Mouse (Mus musculus): ENCODE measurements around the gene Zfp143. TPM values are rescaled to one million over a fixed set of nuclear protein-coding genes. Genes with fewer than 3 reads are reported as not detected.
A peak's percentile ranks its signal among the peaks of the same experiment; 100 is the strongest.

The Zfp143 gene
- total and polyA plus RNA-seq, 3 experiments = 13.9 to 15.7 TPM; not detected in 1

DNA sequence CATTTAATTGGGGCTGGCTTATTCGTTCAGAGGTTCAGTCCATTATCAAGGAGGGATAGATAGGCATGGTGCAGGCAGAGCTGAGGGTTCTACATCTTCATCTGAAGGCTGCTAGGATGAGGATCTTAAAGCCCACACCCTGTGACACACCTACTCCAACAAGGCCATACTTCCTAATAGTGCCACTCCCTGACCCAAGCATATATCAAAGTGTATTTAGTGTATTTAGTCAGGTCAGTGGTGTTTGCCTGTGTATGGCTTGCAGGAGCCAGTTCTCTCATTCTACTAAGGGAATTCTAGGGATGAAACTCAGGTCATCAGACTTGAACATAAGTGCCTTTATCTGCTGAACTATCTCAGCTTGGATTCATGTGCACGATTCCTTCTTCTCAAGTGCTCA lies 8.1 kb downstream of the Zfp143 start:
- Histone ChIP-seq H3K79me2 (ENCODE audit: control insufficient read depth, insufficient read depth, low read length, poor library complexity) (peaks cover 4% of the 10 kb centered on the region; the same call in 1 of the 2 replicates), H3K9ac (ENCODE audit: control insufficient read depth, low read depth, low read length, poor library complexity, severe bottlenecking) (no peak overlapping the region), H3K27me3 (ENCODE audit: control insufficient read depth in 1 of 2, insufficient read depth in 2 of 2, low read length in 2 of 2) (no peaks in the 10 kb centered on the region), H3K9me3 (replicated peaks; ENCODE audit: insufficient read depth, low read length) (no peaks in the 10 kb centered on the region), H3K4me3 (ENCODE audit: control insufficient read depth in 1 of 2, insufficient read depth in 1 of 2, low read depth in 2 of 2, low read length in 2 of 2) (no peak overlapping the region), H3K27ac (ENCODE audit: control insufficient read depth, low read depth, low read length) (no peak overlapping the region), H3K36me3 (ENCODE audit: control insufficient read depth in 1 of 2, insufficient read depth in 2 of 2, low read length in 2 of 2) (peaks cover 0 to 5% of the 10 kb centered on the region in 2 experiments; a peak in 2 of 4 replicates), H3K4me1 (ENCODE audit: control insufficient read depth in 1 of 2, insufficient read depth in 2 of 2, low read length in 2 of 2) (0 out of 4 replicates have a peak, but pooled peaks cover 0 to 2% of the 10 kb centered on the region in 2 experiments)
- no peak for DNase-seq (ENCODE audit: low read depth, low spot score)
- TF ChIP-seq MXI1 (IDR thresholded peaks at IDR 0.05; ENCODE audit: low read depth, low read length) (no peak), MAZ (IDR thresholded peaks at IDR 0.05; ENCODE audit: low read depth, low read length) (no peak), BHLHE40 (IDR thresholded peaks at IDR 0.05; ENCODE audit: borderline replicate concordance, low read depth, low read length) (no peak), UBTF (IDR thresholded peaks at IDR 0.05; ENCODE audit: borderline replicate concordance, insufficient read depth, low read depth, low read length) (no peak), USF2 (IDR thresholded peaks at IDR 0.05; ENCODE audit: borderline replicate concordance in 1 of 2, insufficient read depth in 1 of 2, low read depth in 1 of 2, low read length in 2 of 2) (no peak)

- H3K9me3 ChIP-seq (replicated peaks; ENCODE audit: insufficient read depth, low read length) = no peaks in the 10 kb centered on the region
- H3K4me3 ChIP-seq (ENCODE audit: control insufficient read depth in 1 of 2, insufficient read depth in 1 of 2, low read depth in 2 of 2, low read length in 2 of 2) = no peak overlapping the region
- no peak for DNase-seq (ENCODE audit: low read depth, low spot score)
- H3K27me3 ChIP-seq (ENCODE audit: control insufficient read depth in 1 of 2, insufficient read depth in 2 of 2, low read length in 2 of 2) = no peaks in the 10 kb centered on the region
- peaks cover 0 to 20% of the 10 kb centered on the region in 2 experiments; a peak in 2 of 4 replicates for H3K36me3 ChIP-seq (ENCODE audit: control insufficient read depth in 1 of 2, insufficient read depth in 2 of 2, low read length in 2 of 2)
- H3K4me1 ChIP-seq (ENCODE audit: control insufficient read depth in 1 of 2, insufficient read depth in 2 of 2, low read length in 2 of 2) = no peaks in the 10 kb centered on the region
- H3K79me2 ChIP-seq (ENCODE audit: control insufficient read depth, insufficient read depth, low read length, poor library complexity) = no peaks in the 10 kb centered on the region
- TF ChIP-seq USF1 (IDR thresholded peaks at IDR 0.05; ENCODE audit: low read depth, low read length) (no peak), EP300 (IDR thresholded peaks at IDR 0.05; ENCODE audit: low read depth in 1 of 2, low read length in 2 of 2) (no peak), JUND (IDR thresholded peaks at IDR 0.05; ENCODE audit: low read depth, low read length) (no peak), HCFC1 (IDR thresholded peaks at IDR 0.05; ENCODE audit: low read depth, low read length) (no peak), USF2 (IDR thresholded peaks at IDR 0.05; ENCODE audit: borderline replicate concordance in 1 of 2, insufficient read depth in 1 of 2, low read depth in 1 of 2, low read length in 2 of 2) (no peak), POLR2AphosphoS5 (IDR thresholded peaks at IDR 0.05; ENCODE audit: borderline replicate concordance, low read depth, low read length) (no peak), SMC3 (IDR thresholded peaks at IDR 0.05; ENCODE audit: low read depth, low read length) (no peak)
- H3K9ac ChIP-seq (ENCODE audit: control insufficient read depth, low read depth, low read length, poor library complexity, severe bottlenecking) = no peak overlapping the region
- H3K27ac ChIP-seq (ENCODE audit: control insufficient read depth, low read depth, low read length) = no peak overlapping the region
These were observed 17.2 kb downstream of the Zfp143 start for GRCm38 (mm10) chr7:110078168-110078567.

- Histone ChIP-seq H3K36me3 (ENCODE audit: control insufficient read depth in 1 of 2, insufficient read depth in 2 of 2, low read length in 2 of 2) (peaks cover 0 to 26% of the 10 kb centered on the region in 2 experiments; a peak in 2 of 4 replicates), H3K27ac (ENCODE audit: control insufficient read depth, low read depth, low read length) (no peak overlapping the region), H3K79me2 (ENCODE audit: control insufficient read depth, insufficient read depth, low read length, poor library complexity) (no peaks in the 10 kb centered on the region), H3K9me3 (replicated peaks; ENCODE audit: insufficient read depth, low read length) (no peaks in the 10 kb centered on the region), H3K9ac (ENCODE audit: control insufficient read depth, low read depth, low read length, poor library complexity, severe bottlenecking) (no peak overlapping the region), H3K4me1 (ENCODE audit: control insufficient read depth in 1 of 2, insufficient read depth in 2 of 2, low read length in 2 of 2) (no peaks in the 10 kb centered on the region), H3K27me3 (ENCODE audit: control insufficient read depth in 1 of 2, insufficient read depth in 2 of 2, low read length in 2 of 2) (no peaks in the 10 kb centered on the region), H3K4me3 (ENCODE audit: control insufficient read depth in 1 of 2, insufficient read depth in 1 of 2, low read depth in 2 of 2, low read length in 2 of 2) (no peak overlapping the region)
- DNase-seq (ENCODE audit: low read depth, low spot score) = peak; percentile 75
- TF ChIP-seq POLR2A (IDR thresholded peaks at IDR 0.05; ENCODE audit: control insufficient read depth in 1 of 2, insufficient read depth in 1 of 2, low read depth in 1 of 2, low read length in 2 of 2, poor library complexity in 1 of 2) = no peak
- TF ChIP-seq ELF1 (IDR thresholded peaks at IDR 0.05; ENCODE audit: low read depth, low read length) = 0 out of 2 replicates have a peak, but pooled peaks have one; percentile 7
- peak; percentile 63 for TF ChIP-seq ZC3H11A (IDR thresholded peaks at IDR 0.05; ENCODE audit: low read depth, low read length)
- TF ChIP-seq SMC3 (IDR thresholded peaks at IDR 0.05; ENCODE audit: low read depth, low read length) = peak; percentile 72
- TF ChIP-seq POLR2AphosphoS2 (IDR thresholded peaks at IDR 0.05; ENCODE audit: low read length) = no peak
- TF ChIP-seq MYC (IDR thresholded peaks at IDR 0.05; ENCODE audit: low read depth, low read length) = no peak
- peak; percentile 47 to 78 (median 70) for TF ChIP-seq CTCF (IDR thresholded peaks at IDR 0.05 in 2 of 3, conservative IDR thresholded peaks at IDR 0.05 in 1 of 3; ENCODE audit: control insufficient read depth in 1 of 3, insufficient read depth in 1 of 3, low read depth in 2 of 3, low read length in 3 of 3, poor library complexity in 1 of 3, severe bottlenecking in 1 of 3)
- peak; percentile 39; the same call in 1 of the 2 replicates for TF ChIP-seq SIN3A (IDR thresholded peaks at IDR 0.05; ENCODE audit: low read length)
- TF ChIP-seq RAD21 (IDR thresholded peaks at IDR 0.05; ENCODE audit: low read depth, low read length) = peak; percentile 78
- peak; percentile 93 for TF ChIP-seq ZNF384 (IDR thresholded peaks at IDR 0.05; ENCODE audit: low read depth, low read length)
These were observed 22.6 kb downstream of the Zfp143 start for GRCm38 (mm10) chr7:110083386-110084165.
